Mouse (Mus musculus): Measurements from ENCODE around the gene Cst3. TPM values are rescaled to one million over a fixed set of nuclear protein-coding genes. Genes with fewer than 3 reads are reported as not detected.

Cst3 gene
- polyA plus RNA-seq, 1 experiment from 2014 or later: 1,093 TPM

GRCm38 (mm10) chr2:148879199-148879598 lies 3.7 kb upstream of the Cst3 start:
- ChIA-PET CTCF (interaction anchor here (0.9 to 4.7 kb wide), 8 partner anchors 9 to 28 kb away, joined by 3 to 22 read pairs (median 6); no protein-coding TSS in a partner anchor), POLR2A (interaction anchor here (1.5 kb wide), 1 partner anchor 23 kb away, joined by 3 read pairs; no protein-coding TSS in a partner anchor)
- DNase-seq (ENCODE audit: low read depth, low spot score) (no peak), ATAC-seq (peak; percentile 1)
- in situ Hi-C loops (cut with MboI; ENCODE audit: low pct_unique_long_range_greater_than_20kb): loop anchor here (25.0 kb wide), 1 partner anchor 692 kb away; no protein-coding TSS in a partner anchor
- no peak for TF ChIP-seq CTCF (IDR thresholded peaks at IDR 0.05)
- H3K27me3 ChIP-seq: no peaks in the 10 kb centered on the region

GRCm38 (mm10) chr2:148878641-148879130 lies 3.2 kb upstream of the Cst3 start:
- in situ Hi-C loops (cut with MboI; ENCODE audit: low pct_unique_long_range_greater_than_20kb): loop anchor here (25.0 kb wide), 1 partner anchor 691 kb away; no protein-coding TSS in a partner anchor
- TF ChIP-seq CTCF (IDR thresholded peaks at IDR 0.05): no peak
- POLR2A ChIA-PET: no interaction called here
- CTCF ChIA-PET: interaction anchor here (1.1 to 4.7 kb wide), 6 partner anchors 13 to 27 kb away, joined by 3 to 22 read pairs (median 10); no protein-coding TSS in a partner anchor
- no peaks in the 10 kb centered on the region for H3K27me3 ChIP-seq
- DNase-seq (ENCODE audit: low read depth, low spot score) (no peak), ATAC-seq (peak; percentile 83)

DNA sequence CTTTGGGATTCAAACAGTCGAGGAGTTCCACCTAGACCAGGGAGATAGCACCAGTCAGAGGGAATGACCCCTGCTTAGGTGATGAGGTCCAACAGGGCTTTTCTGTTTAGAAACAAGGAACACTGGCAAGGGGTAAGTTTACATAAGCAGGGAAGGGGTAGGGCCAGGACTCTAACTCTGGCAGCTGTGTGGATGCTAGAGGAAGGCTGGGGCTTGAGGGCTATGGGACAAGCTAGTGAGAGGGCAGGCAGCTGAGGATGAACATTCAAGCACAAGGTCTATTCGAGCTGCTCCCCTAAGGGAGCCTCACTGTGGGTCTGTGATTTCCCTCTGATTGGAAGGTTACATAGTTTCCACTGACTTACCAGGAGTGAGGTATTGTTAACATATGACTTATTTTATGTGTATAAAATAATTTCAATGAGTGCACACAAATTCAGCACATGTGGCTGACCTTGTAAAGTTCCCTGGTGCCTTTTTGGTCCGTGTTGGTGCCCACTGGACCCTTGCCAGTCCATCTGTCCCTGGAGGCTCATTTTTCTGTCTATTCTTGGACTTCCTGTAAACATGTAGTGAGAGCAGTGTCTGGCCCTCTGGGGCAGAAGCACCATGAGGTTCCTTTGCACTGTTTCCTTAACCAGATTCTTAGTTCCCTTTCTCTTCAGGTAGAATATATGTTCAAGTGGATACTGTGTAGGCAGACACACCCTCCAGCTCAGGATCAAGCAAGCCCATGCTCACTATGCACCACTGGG lies 1.7 kb upstream of the Cst3 start:
- in situ Hi-C loops (cut with MboI; ENCODE audit: low pct_unique_long_range_greater_than_20kb): loop anchor here (25.0 kb wide), 1 partner anchor 690 kb away; no protein-coding TSS in a partner anchor
- ATAC-seq (no peak), DNase-seq (ENCODE audit: low read depth, low spot score) (no peak)
- no peaks in the 10 kb centered on the region for H3K27me3 ChIP-seq
- ChIA-PET POLR2A (no interaction called here), CTCF (interaction anchor here (1.3 to 4.0 kb wide), 6 partner anchors 9 to 26 kb away, joined by 4 to 22 read pairs (median 4); no protein-coding TSS in a partner anchor)
- TF ChIP-seq CTCF (IDR thresholded peaks at IDR 0.05): no peak

- TF ChIP-seq CTCF (IDR thresholded peaks at IDR 0.05): no peak
- peak; percentile 4 for ATAC-seq
- in situ Hi-C loops (cut with MboI; ENCODE audit: low pct_unique_long_range_greater_than_20kb): loop anchor here (25.0 kb wide), 1 partner anchor 687 kb away; no protein-coding TSS in a partner anchor
- ChIA-PET POLR2A (interaction anchor here (1.0 to 3.0 kb wide), 5 partner anchors 15 to 26 kb away, joined by 4 to 11 read pairs (median 7); no protein-coding TSS in a partner anchor), CTCF (interaction anchor here (0.7 to 4.3 kb wide), 7 partner anchors 12 to 35 kb away, joined by 3 to 28 read pairs (median 12); partner anchors contain the start of gene 9230104L09Rik)
- no peaks in the 10 kb centered on the region for H3K27me3 ChIP-seq
- DNase-seq (ENCODE audit: low read depth, low spot score): no peak
Observed at GRCm38 (mm10) chr2:148874617-148875334, 716 bp downstream of the Cst3 start.

- no peak for TF ChIP-seq CTCF (IDR thresholded peaks at IDR 0.05)
- H3K27me3 ChIP-seq: no peaks in the 10 kb centered on the region
- no peak for ATAC-seq
- POLR2A ChIA-PET: interaction anchor here (1.0 to 3.0 kb wide), 5 partner anchors 17 to 27 kb away, joined by 4 to 11 read pairs (median 7); no protein-coding TSS in a partner anchor
- in situ Hi-C loops (cut with MboI; ENCODE audit: low pct_unique_long_range_greater_than_20kb): no loop called here
- DNase-seq (ENCODE audit: low read depth, low spot score): no peak
- CTCF ChIA-PET: interaction anchor here (1.8 to 4.3 kb wide), 5 partner anchors 11 to 27 kb away, joined by 12 to 28 read pairs (median 24); partner anchors contain the start of gene 9230104L09Rik
Observed at GRCm38 (mm10) chr2:148874224-148874616, 1.3 kb downstream of the Cst3 start.

GRCm38 (mm10) chr2:148872860-148873259 lies 2.6 kb downstream of the Cst3 start:
- ATAC-seq (peak; percentile 28), DNase-seq (ENCODE audit: low read depth, low spot score) (peak; percentile 62)
- no peak for TF ChIP-seq CTCF (IDR thresholded peaks at IDR 0.05)
- ChIA-PET CTCF (interaction anchor here (2.8 to 4.3 kb wide), 4 partner anchors 10 to 29 kb away, joined by 20 to 28 read pairs (median 25); partner anchors contain the start of gene 9230104L09Rik), POLR2A (interaction anchor here (1.2 to 3.0 kb wide), 3 partner anchors 10 to 29 kb away, joined by 4 to 10 read pairs (median 5); no protein-coding TSS in a partner anchor)
- no peaks in the 10 kb centered on the region for H3K27me3 ChIP-seq
- in situ Hi-C loops (cut with MboI; ENCODE audit: low pct_unique_long_range_greater_than_20kb): no loop called here

GRCm38 (mm10) chr2:148870526-148870925 lies 5.0 kb downstream of the Cst3 start:
- POLR2A ChIA-PET: interaction anchor here (0.7 to 1.1 kb wide), 2 partner anchors 15 to 1730 kb away, joined by 3 to 4 read pairs; no protein-coding TSS in a partner anchor
- CTCF ChIA-PET: interaction anchor here (1.0 to 2.0 kb wide), 2 partner anchors 19 to 23 kb away, joined by 3 to 10 read pairs; no protein-coding TSS in a partner anchor
- TF ChIP-seq CTCF (IDR thresholded peaks at IDR 0.05): no peak
- ATAC-seq (no peak), DNase-seq (ENCODE audit: low read depth, low spot score) (no peak)
- H3K27me3 ChIP-seq: no peaks in the 10 kb centered on the region
- in situ Hi-C loops (cut with MboI; ENCODE audit: low pct_unique_long_range_greater_than_20kb): no loop called here

DNA sequence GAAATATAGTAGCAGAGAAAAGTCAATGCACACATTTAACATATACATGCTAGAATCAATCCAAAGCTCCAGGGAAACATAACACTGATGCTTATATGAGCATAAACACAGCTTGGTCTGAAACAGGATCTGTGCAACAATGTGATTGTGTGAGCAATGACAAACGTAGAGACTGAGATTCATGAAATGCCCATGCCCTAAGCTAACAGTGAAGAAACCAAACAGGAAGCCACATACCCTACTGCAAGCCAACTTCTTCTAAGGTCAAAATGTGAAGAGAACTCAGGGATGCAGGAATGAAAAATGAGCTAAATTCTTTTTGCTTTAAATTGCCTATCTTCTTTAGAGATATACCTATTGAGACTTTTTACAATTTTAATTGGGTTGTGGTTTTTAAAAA lies 6.5 kb downstream of the Cst3 start:
- ATAC-seq (no peak), DNase-seq (ENCODE audit: low read depth, low spot score) (no peak)
- in situ Hi-C loops (cut with MboI; ENCODE audit: low pct_unique_long_range_greater_than_20kb): no loop called here
- POLR2A ChIA-PET: interaction anchor here (0.7 to 1.0 kb wide), 2 partner anchors 17 to 29 kb away, joined by 5 to 8 read pairs; no protein-coding TSS in a partner anchor
- CTCF ChIA-PET: interaction anchor here (1.2 to 2.9 kb wide), 4 partner anchors 10 to 32 kb away, joined by 3 to 15 read pairs (median 8); no protein-coding TSS in a partner anchor
- no peaks in the 10 kb centered on the region for H3K27me3 ChIP-seq
- no peak for TF ChIP-seq CTCF (IDR thresholded peaks at IDR 0.05)

DNA sequence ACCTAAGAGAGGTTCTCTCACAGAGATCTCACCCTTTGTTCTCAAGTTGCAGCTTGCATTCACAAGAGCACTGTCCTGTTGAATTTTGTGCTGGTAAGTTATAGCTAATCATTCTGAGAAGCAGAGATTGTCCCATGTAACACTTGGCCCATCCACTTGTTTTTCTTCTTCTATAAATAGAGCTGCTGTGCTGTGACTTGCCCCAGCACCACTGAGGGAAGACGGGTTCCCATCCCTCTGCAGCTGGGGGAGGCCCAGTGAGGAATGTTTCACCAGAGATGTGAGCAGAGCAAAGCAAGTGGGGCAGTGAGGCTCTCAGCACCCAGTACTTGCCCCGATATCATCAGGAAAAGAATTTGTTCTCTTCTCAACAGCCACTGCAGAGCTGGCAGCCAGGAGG lies 10.5 kb downstream of the Cst3 start, which contains the start of gene 9230104L09Rik:
TSS of gene 9230104L09Rik (minus strand) at position 73 of the 400 bp plus-strand sequence.
- no peak for DNase-seq (ENCODE audit: low read depth, low spot score)
- POLR2A ChIA-PET: interaction anchor here (1.4 kb wide), 1 partner anchor 13 kb away, joined by 4 read pairs; no protein-coding TSS in a partner anchor
- H3K27me3 ChIP-seq: no peaks in the 10 kb centered on the region
- in situ Hi-C loops (cut with MboI; ENCODE audit: low pct_unique_long_range_greater_than_20kb): no loop called here
- TF ChIP-seq CTCF (IDR thresholded peaks at IDR 0.05): no peak
- CTCF ChIA-PET: interaction anchor here (0.9 to 5.3 kb wide), 3 partner anchors 9 to 35 kb away, joined by 3 to 26 read pairs (median 4); partner anchors contain the start of gene Cst3
- ATAC-seq: peak; percentile 29
